Mouse (Mus musculus) heart, adult 2 months (tissue): Measurements from ENCODE around the gene Kcnk5.

Experiments used
- CTCF ChIP-seq: fragments of 200-600 bp; IDR thresholded peaks from 2 replicates; pipeline ENCODE4 v1.8.1; 2022; ENCODE audit warnings: antibody characterized with exemption, mild to moderate bottlenecking, moderate library complexity
- EP300 ChIP-seq: fragments of 200-500 bp; IDR thresholded peaks from 2 replicates; pipeline ENCODE4 v1.6.1; 2011; ENCODE audit warnings: low read depth, low read length, control low read depth; ENCODE audit not compliant: insufficient read depth
- POLR2A ChIP-seq: fragments of 200-500 bp; IDR thresholded peaks from 2 replicates; pipeline ENCODE4 v1.6.1; 2011; ENCODE audit warnings: mild to moderate bottlenecking, low read depth, low read length, control low read depth; ENCODE audit not compliant: insufficient read depth

DNA sequence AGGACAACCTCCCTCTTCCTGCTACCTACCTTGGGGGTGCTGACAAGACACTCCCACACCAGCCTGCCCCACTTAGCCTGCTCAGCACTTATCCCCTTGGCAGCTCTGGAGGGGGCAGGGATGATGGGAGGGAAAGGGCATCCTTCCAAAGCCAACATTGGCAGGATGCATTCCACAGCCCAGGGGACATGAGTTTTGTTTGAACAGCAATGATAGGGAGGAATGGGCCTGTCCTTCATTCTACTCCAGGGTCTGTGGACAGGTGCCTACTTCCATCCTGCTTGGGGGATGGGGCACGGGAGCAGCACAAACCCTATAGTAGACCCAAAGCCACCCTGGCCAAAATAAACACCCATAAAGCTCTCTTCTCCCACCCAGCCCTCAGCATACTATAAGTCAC, 16.2 kb downstream of the Kcnk5 start:
- TF ChIP-seq CTCF (no peak), POLR2A (no peak), EP300 (no peak)
